Mouse (Mus musculus) MEL (cell line): Measurements from ENCODE around the gene Katnbl1. TPM values are rescaled to one million over a fixed set of nuclear protein-coding genes. Genes with fewer than 3 reads are reported as not detected.

Source experiments
- DNase-seq: peaks from one replicate; pipeline ENCODE4 v3.0.0; 2011; ENCODE audit warnings: low read depth, low spot score
- H3K27ac ChIP-seq: 2 replicates; pipeline ENCODE4 v1.5.1; 2012; ENCODE audit warnings: low read depth, mild to moderate bottlenecking, control low read depth, low read length, moderate library complexity; ENCODE audit not compliant: control insufficient read depth
- H3K27me3 ChIP-seq, 2 experiments: fragments of 150-350 bp in 1 of 2; sonication (generic) in 1 of 2; 2 replicates each; pipeline ENCODE4 v1.6.1; 2012; ENCODE audit warnings: low read length in 2 of 2, mild to moderate bottlenecking in 2 of 2, improper control_type of control experiment in 1 of 2, moderate library complexity in 1 of 2; ENCODE audit not compliant: insufficient read depth in 2 of 2, control insufficient read depth in 1 of 2
- H3K36me3 ChIP-seq, 2 experiments: 2 replicates each; pipeline ENCODE4 v1.6.1; 2012 to 2014; ENCODE audit warnings: low read length in 2 of 2, improper control_type of control experiment in 1 of 2, inconsistent platforms in 1 of 2, mild to moderate bottlenecking in 1 of 2; ENCODE audit not compliant: insufficient read depth in 2 of 2, control insufficient read depth in 1 of 2
- H3K4me1 ChIP-seq, 2 experiments: fragments of 150-350 bp in 1 of 2; sonication (generic) in 1 of 2; 2 replicates each; pipeline ENCODE4 v1.6.1; 2012; ENCODE audit warnings: low read length in 2 of 2, improper control_type of control experiment in 1 of 2, mild to moderate bottlenecking in 1 of 2; ENCODE audit not compliant: insufficient read depth in 2 of 2, control insufficient read depth in 1 of 2
- H3K4me3 ChIP-seq, 2 experiments: fragments of 150-350 bp in 1 of 2; sonication (generic) in 1 of 2; 2 replicates each; pipeline ENCODE4 v1.5.1; 2012; ENCODE audit warnings: low read depth in 2 of 2, low read length in 2 of 2, mild to moderate bottlenecking in 2 of 2, moderate library complexity in 2 of 2, control low read depth in 1 of 2, improper control_type of control experiment in 1 of 2; ENCODE audit not compliant: control insufficient read depth in 1 of 2, insufficient read depth in 1 of 2
- H3K79me2 ChIP-seq: 2 replicates; pipeline ENCODE4 v1.6.1; 2012; ENCODE audit warnings: mild to moderate bottlenecking, low read length, moderate library complexity; ENCODE audit not compliant: control insufficient read depth, poor library complexity, insufficient read depth
- H3K9ac ChIP-seq: 2 replicates; pipeline ENCODE4 v1.6.1; 2012; ENCODE audit warnings: low read depth, mild to moderate bottlenecking, control low read depth, low read length, moderate library complexity; ENCODE audit not compliant: control insufficient read depth, poor library complexity, severe bottlenecking
- H3K9me3 ChIP-seq: fragments of 150-350 bp; sonication (generic); replicated peaks from 2 replicates; pipeline ENCODE4 v1.6.1; 2012; ENCODE audit warnings: mild to moderate bottlenecking, low read length, improper control_type of control experiment, moderate library complexity; ENCODE audit not compliant: insufficient read depth
- BHLHE40 ChIP-seq: IDR thresholded peaks from 2 replicates; pipeline ENCODE4 v1.6.1; 2012; ENCODE audit warnings: low read depth, mild to moderate bottlenecking, inconsistent platforms, low read length, improper control_type of control experiment, borderline replicate concordance
- CTCF ChIP-seq, 3 experiments: IDR thresholded peaks in 2 of 3; conservative IDR thresholded peaks in 1 of 3; 2 replicates each; pipeline ENCODE4 v1.5.1; 2011 to 2012; ENCODE audit warnings: low read length in 3 of 3, low read depth in 2 of 3, mild to moderate bottlenecking in 2 of 3, improper control_type of control experiment in 1 of 3, inconsistent platforms in 1 of 3, mixed read lengths in 1 of 3, moderate library complexity in 1 of 3; ENCODE audit not compliant: control insufficient read depth in 1 of 3, insufficient read depth in 1 of 3, poor library complexity in 1 of 3, severe bottlenecking in 1 of 3
- ELF1 ChIP-seq: IDR thresholded peaks from 2 replicates; pipeline ENCODE4 v1.6.1; 2014; ENCODE audit warnings: low read depth, mild to moderate bottlenecking, inconsistent platforms, low read length, improper control_type of control experiment, moderate library complexity
- EP300 ChIP-seq, 2 experiments: IDR thresholded peaks; 2 replicates each; pipeline ENCODE4 v1.6.1; 2011; ENCODE audit warnings: improper control_type of control experiment in 2 of 2, low read length in 2 of 2, low read depth in 1 of 2, mild to moderate bottlenecking in 1 of 2
- GATA1 ChIP-seq: IDR thresholded peaks from 2 replicates; pipeline ENCODE4 v1.6.1; 2011; ENCODE audit warnings: low read depth, low read length, improper control_type of control experiment
- HCFC1 ChIP-seq: IDR thresholded peaks from 2 replicates; pipeline ENCODE4 v1.6.1; 2012; ENCODE audit warnings: low read depth, mild to moderate bottlenecking, inconsistent platforms, low read length, improper control_type of control experiment, moderate library complexity
- JUND ChIP-seq: IDR thresholded peaks from 2 replicates; pipeline ENCODE4 v1.6.1; 2011; ENCODE audit warnings: low read depth, mild to moderate bottlenecking, improper control_type of control experiment, low read length
- KAT2A ChIP-seq: conservative IDR thresholded peaks from 2 replicates; pipeline ENCODE4 v1.6.1; 2012; ENCODE audit warnings: low read depth, low read length, improper control_type of control experiment, inconsistent platforms
- MAFK ChIP-seq: IDR thresholded peaks from 2 replicates; pipeline ENCODE4 v1.6.1; 2011; ENCODE audit warnings: low read depth, mild to moderate bottlenecking, low read length, improper control_type of control experiment, borderline replicate concordance
- MAZ ChIP-seq: IDR thresholded peaks from 2 replicates; pipeline ENCODE4 v1.6.1; 2012; ENCODE audit warnings: low read depth, mild to moderate bottlenecking, inconsistent platforms, low read length, improper control_type of control experiment
- MXI1 ChIP-seq: IDR thresholded peaks from 2 replicates; pipeline ENCODE4 v1.6.1; 2011; ENCODE audit warnings: mild to moderate bottlenecking, low read depth, low read length, improper control_type of control experiment
- NELFE ChIP-seq: IDR thresholded peaks from 2 replicates; pipeline ENCODE4 v1.6.1; 2011; ENCODE audit warnings: low read depth, low read length, improper control_type of control experiment
- POLR2AphosphoS2 ChIP-seq: IDR thresholded peaks from 2 replicates; pipeline ENCODE4 v1.6.1; 2011; ENCODE audit warnings: low read length, improper control_type of control experiment
- POLR2AphosphoS5 ChIP-seq: IDR thresholded peaks from 2 replicates; pipeline ENCODE4 v1.6.1; 2012; ENCODE audit warnings: low read depth, borderline replicate concordance, mild to moderate bottlenecking, inconsistent platforms, low read length, moderate library complexity, mixed read lengths
- RAD21 ChIP-seq: IDR thresholded peaks from 2 replicates; pipeline ENCODE4 v1.6.1; 2011; ENCODE audit warnings: mild to moderate bottlenecking, low read depth, low read length, improper control_type of control experiment
- SIN3A ChIP-seq: IDR thresholded peaks from 2 replicates; pipeline ENCODE4 v1.6.1; 2012; ENCODE audit warnings: low read length, improper control_type of control experiment, inconsistent platforms
- UBTF ChIP-seq: IDR thresholded peaks from 2 replicates; pipeline ENCODE4 v1.6.1; 2012; ENCODE audit warnings: low read depth, mild to moderate bottlenecking, inconsistent platforms, low read length, improper control_type of control experiment, moderate library complexity, borderline replicate concordance; ENCODE audit not compliant: insufficient read depth
- USF1 ChIP-seq: IDR thresholded peaks from 2 replicates; pipeline ENCODE4 v1.6.1; 2014; ENCODE audit warnings: low read depth, mild to moderate bottlenecking, inconsistent platforms, low read length, improper control_type of control experiment, moderate library complexity
- ZC3H11A ChIP-seq: IDR thresholded peaks from 2 replicates; pipeline ENCODE4 v1.6.1; 2012; ENCODE audit warnings: low read depth, mild to moderate bottlenecking, inconsistent platforms, low read length, improper control_type of control experiment
- ZNF384 ChIP-seq: IDR thresholded peaks from 2 replicates; pipeline ENCODE4 v1.6.1; 2012; ENCODE audit warnings: low read depth, mild to moderate bottlenecking, inconsistent platforms, low read length, improper control_type of control experiment
- polyA plus RNA-seq, 2 experiments: library from polyadenylated mRNA; stranded (reverse) in 1 of 2; unstranded in 1 of 2; fragments of >175 nt in 1 of 2; fragments of >200 nt in 1 of 2; gene quantifications; 2 replicates each; pipeline versions ENCODE4 v1.2.1 to v1.2.4; 2012; ENCODE audit warnings: low replicate concordance in 2 of 2, low read depth in 1 of 2; ENCODE audit not compliant: insufficient read length in 2 of 2, insufficient read depth in 1 of 2, missing spikeins in 1 of 2
- total RNA-seq: library from RNA; depleted of rRNA; stranded (reverse); fragments of 300-350 nt; gene quantifications from 2 replicates; pipeline ENCODE4 v1.2.3, GENCODE M21; 2012

The Katnbl1 gene
- total and polyA plus RNA-seq, 3 experiments = 12.6 to 16.6 TPM; not detected in 1

GRCm38 (mm10) chr2:112374610-112375009 is 4.4 kb upstream of the Katnbl1 start (continued):
- TF ChIP-seq KAT2A = no peak

GRCm38 (mm10) chr2:112380131-112380530 is 1.1 kb downstream of the Katnbl1 start:
- Histone ChIP-seq H3K4me1 (peaks cover 0 to 6% of the 10 kb centered on the region in 2 experiments; a peak in 3 of 4 replicates), H3K79me2 (peaks cover 45% of the 10 kb centered on the region), H3K36me3 (peaks cover 0 to 24% of the 10 kb centered on the region in 2 experiments; a peak in 3 of 4 replicates), H3K27ac (peak overlapping the region; percentile 26), H3K9ac (peak overlapping the region; percentile 97), H3K27me3 (no peaks in the 10 kb centered on the region), H3K4me3 (peak overlapping the region; percentile 90 to 93), H3K9me3 (no peaks in the 10 kb centered on the region)
- DNase-seq = peak; percentile 61
- TF ChIP-seq ZNF384 = no peak
- TF ChIP-seq RAD21 = no peak
- no peak for TF ChIP-seq MAFK
- TF ChIP-seq ZC3H11A = no peak
- TF ChIP-seq JUND = no peak
- TF ChIP-seq KAT2A = no peak
- TF ChIP-seq ELF1 = no peak
- TF ChIP-seq USF1 = no peak
- no peak for TF ChIP-seq POLR2AphosphoS5
- no peak for TF ChIP-seq NELFE
- no peak for TF ChIP-seq GATA1
- no peak for TF ChIP-seq HCFC1
- no peak for TF ChIP-seq UBTF
- no peak for TF ChIP-seq SIN3A
- TF ChIP-seq MXI1 = no peak
- no peak for TF ChIP-seq MAZ
- no peak for TF ChIP-seq BHLHE40
- no peak for TF ChIP-seq POLR2AphosphoS2
- TF ChIP-seq CTCF (IDR thresholded peaks at IDR 0.05 in 2 of 3, conservative IDR thresholded peaks at IDR 0.05 in 1 of 3; ENCODE audit: control insufficient read depth in 1 of 3, insufficient read depth in 1 of 3, low read depth in 2 of 3, low read length in 3 of 3, poor library complexity in 1 of 3, severe bottlenecking in 1 of 3) = no peak
- TF ChIP-seq EP300 (IDR thresholded peaks at IDR 0.05; ENCODE audit: low read depth in 1 of 2, low read length in 2 of 2) = no peak; a peak in 1 of 4 replicates

GRCm38 (mm10) chr2:112381219-112381618 is 2.2 kb downstream of the Katnbl1 start:
- no peak overlapping the region for H3K4me3 ChIP-seq
- H3K9ac ChIP-seq = no peak overlapping the region

More at GRCm38 (mm10) chr2:112381219-112381618, 2.2 kb downstream of the Katnbl1 start:
- Histone ChIP-seq H3K27me3 (no peaks in the 10 kb centered on the region), H3K27ac (no peak overlapping the region), H3K9me3 (no peaks in the 10 kb centered on the region), H3K4me1 (peaks cover 3 to 6% of the 10 kb centered on the region in 2 experiments; a peak in 3 of 4 replicates), H3K79me2 (peaks cover 49% of the 10 kb centered on the region), H3K36me3 (peaks cover 2 to 27% of the 10 kb centered on the region in 2 experiments)
- TF ChIP-seq JUND = no peak
- DNase-seq = no peak
